Mouse (Mus musculus) CH12.LX (cell line): ENCODE measurements around the gene Camk2b. TPM values are rescaled to one million over a fixed set of nuclear protein-coding genes. Genes with fewer than 3 reads are reported as not detected.
A peak's percentile ranks its signal among the peaks of the same experiment; 100 is the strongest.

Experiments
- DNase-seq: peaks from one replicate; pipeline ENCODE4 v3.0.0-alpha.2; 2013; ENCODE audit errors: extremely low read depth
- H3K27ac ChIP-seq: 2 replicates; pipeline ENCODE4 v1.5.1; 2012; ENCODE audit warnings: low read depth, mild to moderate bottlenecking, control low read depth, moderate library complexity; ENCODE audit not compliant: insufficient read depth
- H3K27me3 ChIP-seq: replicated peaks from 2 replicates; pipeline ENCODE3; 2012; ENCODE audit warnings: inconsistent platforms
- H3K36me3 ChIP-seq, 2 experiments: replicated peaks in 1 of 2; 2 replicates each; pipeline versions ENCODE3 to v1.6.1; 2012; ENCODE audit warnings: inconsistent platforms in 1 of 2, low read length in 1 of 2, mild to moderate bottlenecking in 1 of 2, mixed read lengths in 1 of 2, moderate library complexity in 1 of 2; ENCODE audit not compliant: control insufficient read depth in 1 of 2, insufficient read depth in 1 of 2
- H3K4me1 ChIP-seq, 2 experiments: 2 replicates each; pipeline ENCODE4 v1.6.1; 2012; ENCODE audit warnings: inconsistent platforms in 1 of 2, moderate library complexity in 1 of 2; ENCODE audit not compliant: insufficient read depth in 2 of 2, control insufficient read depth in 1 of 2
- H3K4me2 ChIP-seq: 2 replicates; pipeline ENCODE4 v1.6.1; 2012; ENCODE audit warnings: low read depth, mild to moderate bottlenecking, control low read depth; ENCODE audit not compliant: poor library complexity, insufficient read depth, severe bottlenecking
- H3K4me3 ChIP-seq, 3 experiments: fragments of 150-350 bp in 1 of 3; sonication (generic) in 1 of 3; replicated peaks in 1 of 3; 2 replicates each; pipeline versions ENCODE3 to v1.5.1; 2011 to 2012; ENCODE audit warnings: low read depth in 2 of 3, low read length in 2 of 3, mild to moderate bottlenecking in 2 of 3, moderate library complexity in 2 of 3, control low read depth in 1 of 3, improper control_type of control experiment in 1 of 3, inconsistent platforms in 1 of 3, mixed read lengths in 1 of 3; ENCODE audit not compliant: poor library complexity in 1 of 3
- H3K79me2 ChIP-seq: replicated peaks from 2 replicates; pipeline ENCODE4 v1.6.1; 2012; ENCODE audit warnings: mild to moderate bottlenecking, moderate library complexity; ENCODE audit not compliant: control insufficient read depth, poor library complexity, insufficient read depth, severe bottlenecking; ENCODE audit errors: extremely low read depth
- H3K9ac ChIP-seq: 2 replicates; pipeline ENCODE4 v1.6.1; 2012; ENCODE audit warnings: low read depth, mild to moderate bottlenecking, control low read depth, moderate library complexity; ENCODE audit not compliant: insufficient read depth
- H3K9me3 ChIP-seq: replicated peaks from 2 replicates; pipeline ENCODE3; 2012; ENCODE audit warnings: low read length, inconsistent platforms, mixed read lengths
- EP300 ChIP-seq: IDR thresholded peaks from 2 replicates; pipeline ENCODE4 v1.6.1; 2011; ENCODE audit warnings: low read length, improper control_type of control experiment
- GABPA ChIP-seq: IDR thresholded peaks from 2 replicates; pipeline ENCODE4 v1.6.1; 2012; ENCODE audit warnings: low read depth, low read length, improper control_type of control experiment, inconsistent platforms; ENCODE audit not compliant: insufficient replicate concordance
- IRF4 ChIP-seq: IDR thresholded peaks from 2 replicates; pipeline ENCODE4 v1.6.1; 2014; ENCODE audit warnings: low read depth, mild to moderate bottlenecking, inconsistent platforms, low read length, improper control_type of control experiment
- JUN ChIP-seq: IDR thresholded peaks from 2 replicates; pipeline ENCODE4 v1.6.1; 2011; ENCODE audit warnings: low read depth, mild to moderate bottlenecking, low read length, improper control_type of control experiment, moderate library complexity; ENCODE audit not compliant: insufficient read depth
- JUND ChIP-seq: conservative IDR thresholded peaks from 2 replicates; pipeline ENCODE4 v1.6.1; 2011; ENCODE audit warnings: low read depth, low read length, improper control_type of control experiment
- MYC ChIP-seq: IDR thresholded peaks from 2 replicates; pipeline ENCODE4 v1.6.1; 2011; ENCODE audit warnings: low read depth, mild to moderate bottlenecking, improper control_type of control experiment, low read length
- NRF1 ChIP-seq: IDR thresholded peaks from 2 replicates; pipeline ENCODE4 v1.6.1; 2014; ENCODE audit warnings: low read depth, mild to moderate bottlenecking, inconsistent platforms, low read length, improper control_type of control experiment, moderate library complexity
- RAD21 ChIP-seq: IDR thresholded peaks from 2 replicates; pipeline ENCODE4 v1.6.1; 2011; ENCODE audit warnings: low read depth, mild to moderate bottlenecking, low read length, improper control_type of control experiment, moderate library complexity
- RCOR1 ChIP-seq: conservative IDR thresholded peaks from 2 replicates; pipeline ENCODE4 v1.6.1; 2012; ENCODE audit warnings: low read depth, mild to moderate bottlenecking, inconsistent platforms, low read length, improper control_type of control experiment
- SIN3A ChIP-seq: IDR thresholded peaks from 2 replicates; pipeline ENCODE4 v1.6.1; 2012; ENCODE audit warnings: low read length, improper control_type of control experiment, inconsistent platforms
- TBP ChIP-seq: conservative IDR thresholded peaks from 2 replicates; pipeline ENCODE4 v1.6.1; 2011; ENCODE audit warnings: low read depth, low read length, improper control_type of control experiment
- TCF12 ChIP-seq: IDR thresholded peaks from 2 replicates; pipeline ENCODE4 v1.6.1; 2014; ENCODE audit warnings: low read depth, mild to moderate bottlenecking, inconsistent platforms, low read length, improper control_type of control experiment
- USF1 ChIP-seq: IDR thresholded peaks from 2 replicates; pipeline ENCODE4 v1.6.1; 2014; ENCODE audit warnings: low read depth, mild to moderate bottlenecking, inconsistent platforms, low read length, improper control_type of control experiment
- dilution Hi-C: fragments of 300-500 bp; cut with MboI; formaldehyde crosslinking; loops from 2 replicates; pipeline ENCODE4 v1.14.3; 2020; ENCODE audit warnings: low sequenced_read_pairs; ENCODE audit not compliant: extremely low pct_unique_long_range_greater_than_20kb, extremely low pct_ligation_motif_present
- in situ Hi-C: fragments of 300-500 bp; cut with MboI; formaldehyde crosslinking; loops from 3 replicates; pipeline ENCODE4 v1.14.3; 2019; ENCODE audit warnings: low sequenced_read_pairs, low pct_ligation_motif_present, low pct_unique_long_range_greater_than_20kb, mixed read lengths
- polyA plus RNA-seq: library from polyadenylated mRNA; unstranded; fragments of >175 nt; gene quantifications from 2 replicates; pipeline ENCODE4 v1.2.1, GENCODE M21; 2012; ENCODE audit warnings: low read depth; ENCODE audit not compliant: insufficient read length
- total RNA-seq, 2 experiments: library from RNA; depleted of rRNA; stranded (reverse); fragments of 300-350 nt in 1 of 2; fragments of >200 nt in 1 of 2; gene quantifications; 2 replicates each; pipeline ENCODE4 v1.2.3; 2012 to 2014

Gene Camk2b
- total and polyA plus RNA-seq, 3 experiments = 0.08 to 0.26 (median 0.11) TPM

GRCm38 (mm10) chr11:6001981-6002649, 64.0 kb downstream of the Camk2b start:
- peak; percentile 91 for TF ChIP-seq IRF4
- TF ChIP-seq SIN3A = no peak
- peak; percentile 64 for TF ChIP-seq JUN
- TF ChIP-seq MYC = no peak
- TF ChIP-seq USF1 = no peak
- TF ChIP-seq RCOR1 = no peak
- TF ChIP-seq NRF1 = no peak
- TF ChIP-seq EP300 = peak; percentile 67
- TF ChIP-seq RAD21 = no peak
- no peak for TF ChIP-seq TBP
- TF ChIP-seq JUND = peak; percentile 73; the same call in 1 of the 2 replicates
- no peak for TF ChIP-seq GABPA
- TF ChIP-seq TCF12 = peak; percentile 63
- H3K79me2 ChIP-seq = no peaks in the 10 kb centered on the region
- no peak overlapping the region for H3K4me3 ChIP-seq
- H3K9ac ChIP-seq = no peak overlapping the region
- H3K27ac ChIP-seq = no peak overlapping the region
- in situ Hi-C loops (no loop called here), dilution Hi-C loops (no loop called here)
- peaks cover 0 to 2% of the 10 kb centered on the region in 2 experiments for H3K36me3 ChIP-seq
- peaks cover 37 to 44% of the 10 kb centered on the region in 2 experiments for H3K4me1 ChIP-seq
- H3K4me2 ChIP-seq = no peak overlapping the region
- no peaks in the 10 kb centered on the region for H3K27me3 ChIP-seq
- peak; percentile 51 for DNase-seq
- H3K9me3 ChIP-seq = no peaks in the 10 kb centered on the region

DNA sequence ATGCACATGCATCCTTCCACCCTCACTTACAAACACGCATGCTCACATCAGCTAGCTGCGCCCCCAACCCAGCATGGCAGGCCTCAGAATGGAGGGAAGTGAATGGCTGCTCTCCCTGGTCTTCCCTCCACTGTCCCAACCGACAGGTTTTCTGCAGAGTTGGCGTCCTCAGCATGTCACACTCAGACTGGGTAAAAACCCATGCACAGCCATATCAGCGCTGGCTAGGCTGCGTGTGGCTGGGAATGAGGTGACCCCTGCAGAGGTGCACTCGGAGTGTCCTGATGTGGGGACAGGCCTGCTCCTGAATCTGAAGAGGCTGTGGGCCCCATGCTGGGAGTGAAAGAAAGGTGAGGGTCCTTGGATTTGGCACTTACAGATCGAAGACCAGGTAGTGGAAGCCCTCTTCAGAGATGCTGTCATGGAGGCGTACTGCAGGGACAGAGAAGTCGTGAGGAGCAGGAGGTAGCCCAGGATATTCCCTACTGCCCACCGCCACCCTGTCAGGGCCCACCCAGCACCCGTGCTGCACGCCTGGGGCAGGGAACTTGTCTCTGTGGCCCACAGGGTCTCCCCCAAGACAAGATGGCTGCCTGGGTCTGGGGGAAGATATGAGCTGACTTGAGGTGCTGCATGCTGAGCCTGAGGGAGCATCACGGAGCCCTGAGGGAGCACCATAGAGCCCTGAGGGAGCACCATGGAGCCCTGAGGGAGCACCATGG, 65.0 kb downstream of the Camk2b start:
- no peaks in the 10 kb centered on the region for H3K9me3 ChIP-seq
- no peak overlapping the region for H3K4me3 ChIP-seq
- in situ Hi-C loops = no loop called here
- no peaks in the 10 kb centered on the region for H3K27me3 ChIP-seq
- H3K4me2 ChIP-seq = no peak overlapping the region
- TF ChIP-seq SIN3A = no peak
- no peak for TF ChIP-seq JUN
- 0 out of 2 replicates have a peak, but pooled peaks have one; percentile 20 for TF ChIP-seq NRF1
- H3K9ac ChIP-seq = no peak overlapping the region
- DNase-seq = no peak
- peaks cover 0 to 2% of the 10 kb centered on the region in 2 experiments for H3K36me3 ChIP-seq
- H3K4me1 ChIP-seq = peaks cover 37 to 44% of the 10 kb centered on the region in 2 experiments
- dilution Hi-C loops = no loop called here
- H3K27ac ChIP-seq = peak overlapping the region; percentile 18
- no peaks in the 10 kb centered on the region for H3K79me2 ChIP-seq
